ENCODE assay signal across 8 mouse cellular contexts in the genomic region with DNA sequence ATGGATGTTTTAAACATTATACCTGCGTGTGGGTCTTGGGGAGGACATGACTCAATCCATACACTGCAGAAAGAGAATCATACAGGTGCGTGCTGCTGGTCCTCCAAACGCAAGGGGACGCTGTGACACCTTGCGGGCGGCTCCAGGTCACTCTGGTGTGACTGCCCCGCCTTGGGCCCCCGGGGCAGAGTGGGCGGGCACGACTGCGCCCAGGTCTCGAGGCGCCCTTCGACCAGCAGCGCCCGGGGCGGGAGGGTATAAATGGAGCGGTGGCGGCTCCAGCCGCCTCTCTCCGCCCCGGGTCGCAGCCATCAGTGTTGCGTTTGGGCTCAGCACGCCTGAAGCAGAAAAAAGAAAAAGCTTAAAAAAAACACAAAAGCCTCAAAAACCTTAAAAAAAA. TPM values are rescaled to one million over a fixed set of nuclear protein-coding genes. Genes with fewer than 3 reads are reported as not detected.
A peak's percentile ranks its signal among the peaks of the same experiment; 100 is the strongest.
DNase-seq lines count a peak whose midpoint lies in the region; ATAC-seq and TF ChIP-seq lines count a peak whose summit lies in the region.

No protein-coding gene starts in this region.

- H3K4me3 ChIP-seq in ES-E14 (ENCODE audit: insufficient read depth in 1 of 2, low read depth in 1 of 2, low read length in 2 of 2, poor library complexity in 1 of 2, severe bottlenecking in 1 of 2) = peak overlapping the region; percentile 52 to 71
- peak overlapping the region; percentile 44 for H3K4me3 ChIP-seq in forebrain, embryonic 14.5 days (ENCODE audit: low read depth, low read length)
- peak overlapping the region; percentile 68 for H3K4me3 ChIP-seq in liver, postnatal 0 days (ENCODE audit: low read depth, low read length)
- peak overlapping the region; percentile 60 for H3K4me3 ChIP-seq in neural tube, embryonic 13.5 days

- peak overlapping the region; percentile 79 for H3K4me2 ChIP-seq in forebrain, embryonic 14.5 days (ENCODE audit: low read length)
- H3K4me2 ChIP-seq in liver, postnatal 0 days (ENCODE audit: low read depth, low read length) = peak overlapping the region; percentile 83; the same call in 1 of the 2 replicates
- peak overlapping the region; percentile 93 for H3K4me2 ChIP-seq in neural tube, embryonic 13.5 days

- peak; percentile 90 for ATAC-seq in forebrain, embryonic 14.5 days
- ATAC-seq in liver, postnatal 0 days = peak; percentile 91
- ATAC-seq in neural tube, embryonic 13.5 days (ENCODE audit: low read depth) = peak; percentile 88

- under 1% methylated on average over 25 of the region's 25 CpGs for WGBS in forebrain, embryonic 14.5 days
- WGBS in large intestine, adult 2 months = under 1% methylated on average over 25 of the region's 25 CpGs
- WGBS in liver, postnatal 0 days (ENCODE audit: insufficient replicate concordance) = under 1% methylated on average over 25 of the region's 25 CpGs
- under 1% methylated on average over 25 of the region's 25 CpGs for WGBS in neural tube, embryonic 13.5 days

- in situ Hi-C loops in ES-E14 (cut with MboI; ENCODE audit: low sequenced_read_pairs in 2 of 2, unreplicated experiment in 2 of 2) = no loop called here

- no peaks in the 10 kb centered on the region for H3K9me3 ChIP-seq in ES-E14 (ENCODE audit: control insufficient read depth, insufficient read depth, low read depth, low read length)
- no peaks in the 10 kb centered on the region for H3K9me3 ChIP-seq in forebrain, embryonic 14.5 days (replicated peaks; ENCODE audit: control insufficient read depth, low read length)
- no peaks in the 10 kb centered on the region for H3K9me3 ChIP-seq in liver, postnatal 0 days (ENCODE audit: low read length)
- H3K9me3 ChIP-seq in neural tube, embryonic 13.5 days = no peaks in the 10 kb centered on the region

- peaks cover 2 to 16% of the 10 kb centered on the region in 2 experiments; a peak in 1 of 4 replicates for H3K4me1 ChIP-seq in ES-E14 (ENCODE audit: control insufficient read depth in 2 of 2, insufficient read depth in 2 of 2, low read length in 2 of 2, poor library complexity in 1 of 2)
- peaks cover 18% of the 10 kb centered on the region for H3K4me1 ChIP-seq in forebrain, embryonic 14.5 days (ENCODE audit: control insufficient read depth, insufficient read depth, low read length)
- peaks cover 34% of the 10 kb centered on the region for H3K4me1 ChIP-seq in liver, postnatal 0 days (ENCODE audit: insufficient read depth)
- H3K4me1 ChIP-seq in neural tube, embryonic 13.5 days (replicated peaks) = peaks cover 26% of the 10 kb centered on the region

- DNase-seq in ES-E14 (ENCODE audit: low read depth, low spot score) = peak; percentile 91
- DNase-seq in cerebellum, adult 11 months = peak; percentile 85
- DNase-seq in forebrain, embryonic 14.5 days (ENCODE audit: low spot score) = peak; percentile 84
- peak; percentile 92 to 93 for DNase-seq in heart, postnatal 14 days
- peak; percentile 65 for DNase-seq in large intestine, adult 2 months (ENCODE audit: low read depth, low spot score)
- DNase-seq in liver, postnatal 0 days = peak; percentile 95
- peak; percentile 52 for DNase-seq in telencephalon, adult 2 months (ENCODE audit: low read depth, low spot score)

- peak overlapping the region; percentile 16; the same call in 1 of the 2 replicates for H3K9ac ChIP-seq in ES-E14 (ENCODE audit: insufficient read depth, low read depth, low read length, poor library complexity, severe bottlenecking)
- H3K9ac ChIP-seq in forebrain, embryonic 14.5 days (ENCODE audit: low read length) = peak overlapping the region; percentile 59
- peak overlapping the region; percentile 73 for H3K9ac ChIP-seq in liver, postnatal 0 days (replicated peaks)
- H3K9ac ChIP-seq in neural tube, embryonic 13.5 days = peak overlapping the region; percentile 77

- intact Hi-C loops in heart, postnatal 14 days (cut with DNase I) = no loop called here

- H3K27me3 ChIP-seq in forebrain, embryonic 14.5 days (replicated peaks; ENCODE audit: control insufficient read depth, insufficient read depth, low read length) = no peaks in the 10 kb centered on the region
- no peaks in the 10 kb centered on the region for H3K27me3 ChIP-seq in liver, postnatal 0 days (ENCODE audit: insufficient read depth, low read length)
- no peaks in the 10 kb centered on the region for H3K27me3 ChIP-seq in neural tube, embryonic 13.5 days

- peak; percentile 33; the same call in 1 of the 2 replicates for TF ChIP-seq EP300 in liver, postnatal 0 days (IDR thresholded peaks at IDR 0.05; ENCODE audit: low read depth)

- H3K36me3 ChIP-seq in ES-E14 (ENCODE audit: control insufficient read depth, insufficient read depth, low read length, poor library complexity, severe bottlenecking) = peaks cover 39% of the 10 kb centered on the region
- peaks cover 10% of the 10 kb centered on the region for H3K36me3 ChIP-seq in forebrain, embryonic 14.5 days (ENCODE audit: control insufficient read depth, insufficient read depth, low read length)
- H3K36me3 ChIP-seq in liver, postnatal 0 days (replicated peaks; ENCODE audit: insufficient read depth, low read length) = peaks cover 23% of the 10 kb centered on the region
- peaks cover 14% of the 10 kb centered on the region for H3K36me3 ChIP-seq in neural tube, embryonic 13.5 days

- no peak overlapping the region for H3K27ac ChIP-seq in ES-E14 (ENCODE audit: insufficient read depth, low read depth, low read length, poor library complexity, severe bottlenecking)
- no peak overlapping the region for H3K27ac ChIP-seq in forebrain, embryonic 14.5 days (ENCODE audit: low read depth, low read length)
- H3K27ac ChIP-seq in liver, postnatal 0 days (ENCODE audit: low read depth) = peak overlapping the region; percentile 77
- H3K27ac ChIP-seq in neural tube, embryonic 13.5 days (replicated peaks) = no peak overlapping the region

- peak; percentile 98 for TF ChIP-seq CTCF in liver, postnatal 0 days (IDR thresholded peaks at IDR 0.05; ENCODE audit: low read depth)

TF ChIP-seq in ES-E14, 5 proteins besides CTCF, POLR2A, EP300 and RAD21:
- TF ChIP-seq ZC3H11A (IDR thresholded peaks at IDR 0.05; ENCODE audit: borderline replicate concordance, low read depth, low read length) = no peak
- TF ChIP-seq CHD2 (IDR thresholded peaks at IDR 0.05; ENCODE audit: low read depth, low read length) = no peak
- TF ChIP-seq ZNF384 (IDR thresholded peaks at IDR 0.05; ENCODE audit: low read depth, low read length) = no peak
- no peak for TF ChIP-seq HCFC1 (IDR thresholded peaks at IDR 0.05; ENCODE audit: borderline replicate concordance, insufficient read depth, low read length)
- no peak for TF ChIP-seq MAFK (IDR thresholded peaks at IDR 0.05; ENCODE audit: insufficient read depth, low read depth, low read length)

RNA-seq across cellular contexts. Expression of gene Pabpc4, which starts 20.3 kb away (rescaled TPM):
- total RNA-seq in ES-E14 (2012; rRNA removed) = 197 and 246 TPM in 2 replicates
- polyA plus RNA-seq in forebrain, embryonic 14.5 days (2014; fragmentation: Nextera tagmentation; extraction: Ambion mirVana) = 35.6 and 36.3 TPM in 2 replicates
- 100 to 1,000 TPM; 255 to 289 TPM for total RNA-seq in heart, postnatal 14 days (2021)
- 77.2 and 82.4 TPM in 2 replicates for polyA plus RNA-seq in large intestine, adult 2 months (2012; rRNA removed)
- 31.5 and 33.2 TPM in 2 replicates for polyA plus RNA-seq in liver, postnatal 0 days (2015; fragmentation: Nextera tagmentation; extraction: Ambion mirVana)
- polyA plus RNA-seq in neural tube, embryonic 13.5 days (2015; fragmentation: Nextera tagmentation; extraction: Ambion mirVana) = 24.2 and 25.0 TPM in 2 replicates

RNA-seq across cellular contexts. Expression of gene Oxct2a, which starts 40.9 kb away (rescaled TPM):
- 3.1 and 3.6 TPM in 2 replicates for total RNA-seq in ES-E14 (2012; rRNA removed)
- not detected in 2 replicates for polyA plus RNA-seq in forebrain, embryonic 14.5 days (2014; fragmentation: Nextera tagmentation; extraction: Ambion mirVana)
- total RNA-seq in heart, postnatal 14 days (2021) = not detected
- polyA plus RNA-seq in large intestine, adult 2 months (2012; rRNA removed) = 0.21 and 0.75 TPM in 2 replicates
- not detected in 2 replicates for polyA plus RNA-seq in liver, postnatal 0 days (2015; fragmentation: Nextera tagmentation; extraction: Ambion mirVana)
- polyA plus RNA-seq in neural tube, embryonic 13.5 days (2015; fragmentation: Nextera tagmentation; extraction: Ambion mirVana) = not detected in 2 replicates

RNA-seq across cellular contexts. Expression of gene Heyl, which starts 49.1 kb away (rescaled TPM):
- not detected in 2 replicates for total RNA-seq in ES-E14 (2012; rRNA removed)
- 5.4 and 6.7 TPM in 2 replicates for polyA plus RNA-seq in forebrain, embryonic 14.5 days (2014; fragmentation: Nextera tagmentation; extraction: Ambion mirVana)
- 10 to 100 TPM; 21.4 to 21.6 TPM for total RNA-seq in heart, postnatal 14 days (2021)
- 0.92 and 1.2 TPM in 2 replicates for polyA plus RNA-seq in large intestine, adult 2 months (2012; rRNA removed)
- polyA plus RNA-seq in liver, postnatal 0 days (2015; fragmentation: Nextera tagmentation; extraction: Ambion mirVana) = 0.78 and 0.81 TPM in 2 replicates
- 13.6 and 13.9 TPM in 2 replicates for polyA plus RNA-seq in neural tube, embryonic 13.5 days (2015; fragmentation: Nextera tagmentation; extraction: Ambion mirVana)

Comparison
In these comparisons a context has a peak if more than half of its experiments do, and no peak if none do; other contexts are left out.
1. H3K9ac ChIP-seq: peak in every context shown above with its lines; median percentile 77 in neural tube, embryonic 13.5 days; 73 in liver, postnatal 0 days; 59 in forebrain, embryonic 14.5 days; 16 in ES-E14.